Mouse (Mus musculus): ENCODE measurements at regions not wholly inside any gene's neighbourhood (a gene's known extent, or its start where the extent isn't known, plus 50 kb on each side); places are given as distances from the start of the nearest gene placed in this dataset.

DNA sequence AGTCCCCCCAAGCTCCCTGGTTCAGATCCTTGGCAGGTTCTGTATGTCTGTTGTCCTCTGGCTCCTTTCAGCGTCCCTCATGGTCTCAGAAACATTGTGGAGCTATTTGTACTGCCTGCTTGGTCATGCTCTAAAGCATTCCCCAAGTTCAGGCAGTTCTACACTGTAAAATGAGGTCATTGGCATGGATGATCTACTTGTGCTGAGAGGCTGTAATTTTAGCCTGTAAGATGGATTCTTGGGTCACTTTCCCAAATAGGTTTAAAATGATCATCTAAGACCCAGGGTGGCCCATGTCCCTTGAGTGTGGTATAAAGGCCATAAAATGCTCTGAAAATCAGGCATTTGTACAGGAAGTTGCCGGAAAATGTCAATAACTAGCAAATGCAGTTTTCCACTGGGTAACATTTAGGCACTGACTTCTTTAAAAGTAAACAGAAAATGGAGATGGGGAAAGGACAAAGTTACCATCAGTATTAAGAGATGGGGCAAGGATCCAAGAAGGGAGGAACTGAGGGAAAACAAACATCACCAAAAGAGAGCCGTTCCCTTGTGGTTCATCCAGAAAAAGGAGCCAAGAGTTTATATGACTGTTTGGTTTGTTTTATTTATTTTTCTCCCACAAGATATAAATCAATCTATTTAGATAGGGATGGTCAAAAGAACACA, 81.5 kb upstream of the Gm11232 start:
- Histone ChIP-seq H3K4me1 (ENCODE audit: control insufficient read depth, insufficient read depth, low read length) (no peaks in the 10 kb centered on the region), H3K27ac (ENCODE audit: insufficient read depth, low read length) (no peak overlapping the region), H3K4me3 (ENCODE audit: insufficient read depth, low read length) (no peak overlapping the region)
- TF ChIP-seq POLR2A (IDR thresholded peaks at IDR 0.05; ENCODE audit: low read depth, low read length) = no peak
- no peak for TF ChIP-seq CTCF (IDR thresholded peaks at IDR 0.05; ENCODE audit: borderline replicate concordance, insufficient read depth, low read length)

DNA sequence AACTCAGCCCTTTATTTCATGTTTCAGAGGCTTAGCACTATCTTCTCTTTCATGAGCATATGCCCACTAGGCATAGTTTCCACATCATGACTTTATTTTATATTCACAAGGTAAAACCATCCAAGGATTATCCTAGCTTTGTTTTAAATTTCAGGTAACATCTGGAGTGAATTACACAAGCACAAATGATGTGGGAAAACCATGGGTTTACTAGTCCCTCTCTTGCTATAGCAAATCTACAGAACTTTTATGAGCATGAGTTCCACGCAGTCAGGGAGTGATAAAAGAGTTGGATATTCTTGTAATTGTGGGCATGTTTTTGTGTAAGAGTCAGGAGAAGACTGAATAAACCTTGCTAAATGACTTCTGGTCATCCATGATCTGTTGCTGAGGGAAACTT, 78.0 kb upstream of the Gm11232 start:
- Histone ChIP-seq H3K27ac (ENCODE audit: insufficient read depth, low read length) (no peak overlapping the region), H3K4me3 (ENCODE audit: insufficient read depth, low read length) (no peak overlapping the region), H3K4me1 (ENCODE audit: control insufficient read depth, insufficient read depth, low read length) (no peaks in the 10 kb centered on the region)
- no peak for TF ChIP-seq CTCF (IDR thresholded peaks at IDR 0.05; ENCODE audit: borderline replicate concordance, insufficient read depth, low read length)
- no peak for TF ChIP-seq POLR2A (IDR thresholded peaks at IDR 0.05; ENCODE audit: low read depth, low read length)

GRCm38 (mm10) chr4:71811444-71811843, 53.7 kb upstream of the Gm11232 start:
- Histone ChIP-seq H3K27ac (ENCODE audit: insufficient read depth, low read length) (no peak overlapping the region), H3K4me1 (ENCODE audit: control insufficient read depth, insufficient read depth, low read length) (no peaks in the 10 kb centered on the region), H3K4me3 (ENCODE audit: insufficient read depth, low read length) (no peak overlapping the region)
- TF ChIP-seq CTCF (IDR thresholded peaks at IDR 0.05; ENCODE audit: borderline replicate concordance, insufficient read depth, low read length) (no peak), POLR2A (IDR thresholded peaks at IDR 0.05; ENCODE audit: low read depth, low read length) (no peak)

DNA sequence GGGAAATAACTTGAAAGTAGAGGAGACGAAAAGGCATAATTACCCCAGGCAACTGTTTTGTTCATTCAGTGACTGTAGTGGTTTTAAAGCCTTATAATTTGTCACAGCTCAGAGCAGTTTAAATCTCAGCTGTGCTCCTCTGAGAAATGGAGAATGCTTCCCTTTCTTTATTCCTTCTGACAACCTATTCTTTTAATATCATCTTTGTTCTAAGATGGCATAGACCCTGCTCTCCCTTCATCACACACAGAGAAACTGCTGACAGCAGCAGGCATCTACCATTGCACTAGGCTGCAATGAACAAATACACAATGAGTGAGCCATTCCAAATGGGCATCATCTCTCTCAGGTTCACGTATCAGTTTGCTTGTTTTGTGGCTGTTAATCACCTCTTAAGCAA, 50.5 kb upstream of the Gm11232 start:
- Histone ChIP-seq H3K27ac (ENCODE audit: insufficient read depth, low read length) (no peak overlapping the region), H3K4me3 (ENCODE audit: insufficient read depth, low read length) (no peak overlapping the region), H3K4me1 (ENCODE audit: control insufficient read depth, insufficient read depth, low read length) (no peaks in the 10 kb centered on the region)
- TF ChIP-seq CTCF (IDR thresholded peaks at IDR 0.05; ENCODE audit: borderline replicate concordance, insufficient read depth, low read length) (no peak), POLR2A (IDR thresholded peaks at IDR 0.05; ENCODE audit: low read depth, low read length) (no peak)

Data from embryonic fibroblast, embryonic 13.5 days (primary cell).